Mouse (Mus musculus) cerebellum, adult 8-10 months (tissue): ENCODE results near the gene Tssk1.

Experiments used
- DNase-seq: peaks from one replicate; pipeline ENCODE4 v3.0.0; 2022

Tssk1 gene

GRCm38 (mm10) chr16:17911052-17911595 lies 17.1 kb downstream of the Tssk1 start, which contains the start of gene Ess2:
Ess2 (minus strand) TSS chr16:17911348.
- peak; percentile 87 for DNase-seq

- no peak for DNase-seq
Measured at GRCm38 (mm10) chr16:17914307-17915249, 20.6 kb downstream of the Tssk1 start, which contains the start of gene Gsc2. Gsc2 (minus strand) TSS chr16:17915059.

DNA sequence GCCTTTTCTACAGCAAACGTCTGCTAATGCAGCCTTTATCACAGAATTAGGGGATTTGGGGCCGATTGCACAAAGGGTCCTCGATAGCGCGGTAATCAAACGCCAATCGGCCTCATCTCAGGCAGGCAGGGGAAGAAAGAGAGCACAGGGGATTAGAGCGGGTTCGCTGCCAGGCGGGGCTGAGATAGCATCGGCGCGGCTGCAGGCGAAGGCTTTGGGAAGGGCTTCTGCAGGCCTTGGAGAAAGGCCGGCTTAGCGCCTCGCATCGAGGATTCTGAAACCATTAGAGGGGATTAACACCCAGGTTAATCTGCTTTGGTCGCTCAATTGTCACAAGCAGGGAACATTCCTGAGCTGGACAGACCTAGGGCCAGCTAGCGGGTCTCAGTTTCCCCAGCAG lies 26.6 kb downstream of the Tssk1 start:
- DNase-seq, result no peak

GRCm38 (mm10) chr16:17921325-17922162 lies 27.5 kb downstream of the Tssk1 start:
- DNase-seq, result peak; percentile 93

DNA sequence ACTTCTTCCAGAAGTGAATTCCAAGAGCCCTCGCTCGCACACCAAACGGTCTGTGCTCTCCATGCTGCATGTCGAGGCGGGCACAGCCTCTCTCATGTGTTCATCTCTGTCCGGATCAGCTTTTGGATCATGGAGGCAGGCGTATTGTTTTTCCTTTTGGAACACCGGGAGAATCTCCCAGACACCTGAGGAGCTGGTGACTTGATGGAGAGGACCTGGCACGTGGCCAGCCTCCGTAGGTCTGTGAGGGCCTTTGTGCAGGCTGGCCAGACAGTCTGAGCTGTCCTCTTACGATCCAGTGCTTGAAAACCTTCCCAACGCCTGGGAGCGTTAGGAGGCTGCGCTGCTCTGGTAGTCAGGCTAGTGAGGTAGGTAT lies 28.1 kb downstream of the Tssk1 start:
- no peak for DNase-seq

DNA sequence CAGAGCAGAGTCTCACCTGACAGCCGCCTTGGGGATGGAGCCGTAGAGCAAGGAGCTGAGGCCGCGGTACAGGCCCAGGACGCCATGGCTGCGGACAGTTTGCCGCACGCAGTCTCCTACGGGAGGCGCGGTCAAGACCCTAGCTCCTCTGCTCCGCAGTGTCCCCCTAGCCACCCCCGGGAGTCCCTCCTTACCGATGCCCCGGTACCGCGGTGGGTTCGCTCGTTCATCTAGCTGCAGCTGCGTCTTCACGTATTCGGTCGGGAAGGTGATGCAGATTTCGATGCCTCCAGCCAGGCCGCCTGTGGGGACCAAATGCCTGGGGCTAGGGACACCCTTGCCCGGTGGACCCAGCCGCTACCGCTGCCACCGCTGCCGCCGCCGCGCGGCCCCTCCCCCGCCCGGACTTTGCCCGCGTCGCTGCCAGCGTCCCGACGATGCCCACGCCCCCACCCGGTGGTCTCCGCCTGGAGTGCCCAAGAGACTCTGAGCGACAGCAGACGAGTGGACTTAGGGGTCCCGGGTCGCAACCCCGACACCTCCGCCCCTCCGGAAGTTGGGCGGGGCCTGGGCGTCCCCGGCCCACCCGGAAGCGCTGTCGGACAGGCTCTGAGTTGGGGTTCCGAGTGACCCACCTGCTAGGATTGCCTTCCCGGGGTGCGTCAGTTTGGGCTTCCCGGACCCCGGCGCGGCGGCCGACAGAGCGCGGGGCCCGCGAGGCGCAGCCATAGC lies 33.5 kb downstream of the Tssk1 start:
- DNase-seq, result peak; percentile 40

DNA sequence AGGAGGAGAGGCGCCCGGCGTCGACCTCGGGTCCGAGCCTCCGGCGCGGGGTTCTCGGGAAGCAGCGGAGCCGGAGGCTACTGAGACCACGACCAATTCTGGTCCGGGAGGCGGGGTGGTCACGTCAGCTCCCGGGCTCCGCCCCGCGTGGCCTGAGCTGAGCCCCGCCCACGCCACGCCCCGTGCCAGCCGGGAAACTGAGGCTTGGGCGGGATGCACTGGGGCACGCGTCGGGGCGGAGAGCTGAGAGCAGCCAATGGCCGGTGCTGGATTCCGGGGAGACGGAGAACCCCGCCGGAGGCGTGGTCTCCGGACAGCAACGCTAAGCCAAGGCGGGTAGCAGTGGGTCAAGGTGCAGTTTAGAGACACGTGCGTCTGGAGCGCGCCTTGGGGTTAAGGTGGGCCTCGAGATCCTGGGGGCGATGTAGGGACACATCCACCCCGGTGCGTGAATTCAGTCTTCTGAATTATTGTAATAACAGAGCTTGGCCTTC lies 34.1 kb downstream of the Tssk1 start, which contains the start of gene Slc25a1:
Slc25a1 (minus strand) TSS at position 133 of the 494 bp plus-strand sequence.
- peak; percentile 69 for DNase-seq

- peak; percentile 41 for DNase-seq
Measured at GRCm38 (mm10) chr16:17928627-17929104, 34.6 kb downstream of the Tssk1 start.

- no peak for DNase-seq
Measured at GRCm38 (mm10) chr16:17929211-17929610, 35.2 kb downstream of the Tssk1 start.

DNA sequence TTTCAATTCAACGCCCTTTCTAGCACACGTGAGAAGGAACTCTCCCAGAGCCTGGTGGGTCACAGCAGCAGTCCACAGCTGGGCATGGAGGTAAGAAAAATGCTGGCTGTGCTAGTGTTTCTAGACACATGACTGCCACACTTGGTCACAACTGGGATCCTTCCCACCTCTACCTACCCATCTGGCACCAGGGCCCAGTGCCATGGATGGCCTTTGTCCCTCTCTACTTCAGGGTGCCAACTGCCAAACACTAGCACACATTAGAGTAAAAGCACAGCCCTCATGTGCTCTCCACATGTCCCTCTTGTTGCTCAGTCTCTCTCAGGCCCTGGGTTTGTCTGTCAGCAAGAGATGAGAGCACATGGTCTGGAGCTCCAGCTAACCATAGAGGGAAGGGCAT lies 35.6 kb downstream of the Tssk1 start:
- DNase-seq, result no peak

- no peak for DNase-seq
Measured at GRCm38 (mm10) chr16:17931906-17932460, 38.0 kb downstream of the Tssk1 start.

DNA sequence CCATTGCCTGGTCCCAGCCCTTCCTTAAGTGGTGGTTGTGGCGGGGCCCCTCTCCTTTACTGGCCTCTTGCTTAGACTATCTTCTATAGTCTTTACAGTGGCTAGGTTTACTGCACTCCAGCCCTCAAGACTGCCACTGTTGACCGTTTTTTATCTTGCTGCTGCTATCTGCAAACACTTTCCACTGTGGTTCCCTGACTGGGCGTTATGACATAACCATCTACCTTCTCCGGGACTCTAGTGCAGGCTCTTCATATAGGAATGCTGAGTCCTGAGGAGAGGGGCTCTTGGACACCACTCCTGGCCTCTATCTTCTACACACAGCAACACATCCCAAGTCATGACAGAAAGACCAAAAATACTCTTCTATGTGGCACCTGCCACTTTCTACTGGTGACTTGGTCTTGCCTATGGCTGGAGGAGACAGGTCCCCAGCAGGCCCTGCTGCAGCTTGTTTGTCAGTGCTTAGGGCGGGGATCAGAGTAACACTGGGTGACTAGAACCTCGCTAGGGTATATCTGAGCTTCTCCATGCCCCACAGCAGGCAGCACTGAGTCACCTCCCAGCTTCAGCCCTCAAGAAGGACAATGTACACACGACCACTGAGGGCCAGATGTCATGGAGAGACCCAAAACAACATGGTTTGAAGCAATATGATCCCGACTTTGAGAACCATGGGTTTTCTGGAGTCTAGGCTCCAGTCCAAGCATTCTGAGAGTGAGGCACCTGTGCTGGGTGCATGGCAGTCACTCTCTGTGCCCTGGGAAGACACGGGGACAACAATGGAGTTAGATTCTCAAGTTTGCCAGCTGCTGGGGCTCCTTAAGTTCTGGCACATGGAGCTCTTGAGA lies 39.8 kb downstream of the Tssk1 start:
- no peak for DNase-seq

DNA sequence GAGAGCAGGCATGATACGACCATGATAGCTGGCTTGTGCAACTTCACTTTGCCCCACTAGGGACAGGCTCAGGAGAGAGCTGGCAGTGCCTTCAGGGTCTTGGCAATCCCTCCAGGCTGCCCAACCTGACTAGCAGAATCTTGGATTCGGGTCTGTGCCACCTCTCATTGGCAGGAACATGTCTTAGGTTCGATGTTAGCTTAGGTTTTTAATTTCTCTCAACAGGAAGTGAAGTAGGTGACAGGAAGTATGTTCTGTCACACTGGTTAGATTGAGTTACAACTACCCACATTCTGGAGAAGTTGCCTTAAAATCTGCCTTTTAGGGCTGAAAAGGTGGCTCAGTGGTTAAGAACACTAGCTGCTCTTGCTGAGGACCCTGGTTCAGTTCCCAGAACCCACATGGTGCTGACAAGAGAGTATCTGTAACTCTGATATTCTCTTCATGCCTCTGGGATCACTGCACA lies 40.5 kb downstream of the Tssk1 start:
- no peak for DNase-seq

- no peak for DNase-seq
Measured at GRCm38 (mm10) chr16:17936776-17937175, 42.8 kb downstream of the Tssk1 start.

- DNase-seq, result no peak
Measured at GRCm38 (mm10) chr16:17938187-17938586, 44.2 kb downstream of the Tssk1 start.

GRCm38 (mm10) chr16:17938821-17939220 lies 44.8 kb downstream of the Tssk1 start:
- DNase-seq, result peak; percentile 63

GRCm38 (mm10) chr16:17939255-17939751 lies 45.3 kb downstream of the Tssk1 start:
- no peak for DNase-seq

GRCm38 (mm10) chr16:17943466-17943865 lies 49.4 kb downstream of the Tssk1 start:
- no peak for DNase-seq

GRCm38 (mm10) chr16:17945081-17945831 lies 51.2 kb downstream of the Tssk1 start:
- no peak for DNase-seq
